Mouse (Mus musculus): ENCODE measurements around the gene Aldh1b1. TPM values are rescaled to one million over a fixed set of nuclear protein-coding genes. Genes with fewer than 3 reads are reported as not detected.

The Aldh1b1 gene
- total RNA-seq, 1 experiment from 2014 or later = 5.4 TPM

GRCm38 (mm10) chr4:45771173-45771572, 27.6 kb upstream of the Aldh1b1 start:
- no peak for ATAC-seq (replicated peaks; ENCODE audit: insufficient number of reproducible peaks, low FRiP score, low TSS enrichment, poor library complexity, severe bottlenecking)

GRCm38 (mm10) chr4:45771619-45772018, 27.2 kb upstream of the Aldh1b1 start:
- no peak for ATAC-seq (replicated peaks; ENCODE audit: insufficient number of reproducible peaks, low FRiP score, low TSS enrichment, poor library complexity, severe bottlenecking)

GRCm38 (mm10) chr4:45783671-45784070, 15.2 kb upstream of the Aldh1b1 start:
- no peak for ATAC-seq (replicated peaks; ENCODE audit: insufficient number of reproducible peaks, low FRiP score, low TSS enrichment, poor library complexity, severe bottlenecking)

GRCm38 (mm10) chr4:45785959-45786358, 12.9 kb upstream of the Aldh1b1 start:
- ATAC-seq (replicated peaks; ENCODE audit: insufficient number of reproducible peaks, low FRiP score, low TSS enrichment, poor library complexity, severe bottlenecking) = no peak

GRCm38 (mm10) chr4:45786674-45787073, 12.1 kb upstream of the Aldh1b1 start:
- ATAC-seq (replicated peaks; ENCODE audit: insufficient number of reproducible peaks, low FRiP score, low TSS enrichment, poor library complexity, severe bottlenecking) = no peak

- no peak for ATAC-seq (replicated peaks; ENCODE audit: insufficient number of reproducible peaks, low FRiP score, low TSS enrichment, poor library complexity, severe bottlenecking)
Observed at GRCm38 (mm10) chr4:45788446-45789081, 10.3 kb upstream of the Aldh1b1 start.

GRCm38 (mm10) chr4:45789263-45789958, 9.4 kb upstream of the Aldh1b1 start:
- no peak for ATAC-seq (replicated peaks; ENCODE audit: insufficient number of reproducible peaks, low FRiP score, low TSS enrichment, poor library complexity, severe bottlenecking)

GRCm38 (mm10) chr4:45790018-45790417, 8.8 kb upstream of the Aldh1b1 start:
- ATAC-seq (replicated peaks; ENCODE audit: insufficient number of reproducible peaks, low FRiP score, low TSS enrichment, poor library complexity, severe bottlenecking) = no peak

GRCm38 (mm10) chr4:45795191-45795811, 3.5 kb upstream of the Aldh1b1 start:
- ATAC-seq (replicated peaks; ENCODE audit: insufficient number of reproducible peaks, low FRiP score, low TSS enrichment, poor library complexity, severe bottlenecking) = 0 out of 2 replicates have a peak, but pooled peaks have one; percentile 16

- no peak for ATAC-seq (replicated peaks; ENCODE audit: insufficient number of reproducible peaks, low FRiP score, low TSS enrichment, poor library complexity, severe bottlenecking)
Observed at GRCm38 (mm10) chr4:45796760-45797159, 2.1 kb upstream of the Aldh1b1 start.

GRCm38 (mm10) chr4:45799956-45800537, 1.2 kb downstream of the Aldh1b1 start:
- ATAC-seq (replicated peaks; ENCODE audit: insufficient number of reproducible peaks, low FRiP score, low TSS enrichment, poor library complexity, severe bottlenecking) = no peak

- no peak for ATAC-seq (replicated peaks; ENCODE audit: insufficient number of reproducible peaks, low FRiP score, low TSS enrichment, poor library complexity, severe bottlenecking)
Observed at GRCm38 (mm10) chr4:45802900-45803299, 4.1 kb downstream of the Aldh1b1 start.

- ATAC-seq (replicated peaks; ENCODE audit: insufficient number of reproducible peaks, low FRiP score, low TSS enrichment, poor library complexity, severe bottlenecking) = no peak
Observed at GRCm38 (mm10) chr4:45808034-45808433, 9.2 kb downstream of the Aldh1b1 start.

GRCm38 (mm10) chr4:45811250-45811649, 12.4 kb downstream of the Aldh1b1 start:
- no peak for ATAC-seq (replicated peaks; ENCODE audit: insufficient number of reproducible peaks, low FRiP score, low TSS enrichment, poor library complexity, severe bottlenecking)

- ATAC-seq (replicated peaks; ENCODE audit: insufficient number of reproducible peaks, low FRiP score, low TSS enrichment, poor library complexity, severe bottlenecking) = no peak
Observed at GRCm38 (mm10) chr4:45815542-45815941, 16.7 kb downstream of the Aldh1b1 start.

- 0 out of 2 replicates have a peak, but pooled peaks have one; percentile 15 for ATAC-seq (replicated peaks; ENCODE audit: insufficient number of reproducible peaks, low FRiP score, low TSS enrichment, poor library complexity, severe bottlenecking)
Observed at GRCm38 (mm10) chr4:45818814-45819207, 20.0 kb downstream of the Aldh1b1 start.

GRCm38 (mm10) chr4:45819208-45819931, 20.5 kb downstream of the Aldh1b1 start:
- ATAC-seq (replicated peaks; ENCODE audit: insufficient number of reproducible peaks, low FRiP score, low TSS enrichment, poor library complexity, severe bottlenecking) = no peak

- no peak for ATAC-seq (replicated peaks; ENCODE audit: insufficient number of reproducible peaks, low FRiP score, low TSS enrichment, poor library complexity, severe bottlenecking)
Observed at GRCm38 (mm10) chr4:45820074-45820830, 21.4 kb downstream of the Aldh1b1 start.

All from monocyte, adult 5-6 weeks (primary cell).